Mouse (Mus musculus): ENCODE measurements around the gene Cfap57. TPM values are rescaled to one million over a fixed set of nuclear protein-coding genes. Genes with fewer than 3 reads are reported as not detected.

The Cfap57 gene
- polyA plus RNA-seq, 1 experiment, result 1.5 TPM

- DNase-seq (ENCODE audit: low read depth), result no peak
- TF ChIP-seq POLR2A (IDR thresholded peaks at IDR 0.05; ENCODE audit: borderline replicate concordance, extremely low read depth, insufficient read depth, insufficient read length, poor library complexity, severe bottlenecking) (no peak), CTCF (IDR thresholded peaks at IDR 0.05; ENCODE audit: borderline replicate concordance, extremely low read depth, insufficient read depth, insufficient read length) (no peak)
Measured at GRCm38 (mm10) chr4:118533605-118534004, 87.0 kb downstream of the Cfap57 start.

GRCm38 (mm10) chr4:118533156-118533555 lies 87.4 kb downstream of the Cfap57 start:
- no peak for DNase-seq (ENCODE audit: low read depth)
- TF ChIP-seq CTCF (IDR thresholded peaks at IDR 0.05; ENCODE audit: borderline replicate concordance, extremely low read depth, insufficient read depth, insufficient read length), result no peak
- TF ChIP-seq POLR2A (IDR thresholded peaks at IDR 0.05; ENCODE audit: borderline replicate concordance, extremely low read depth, insufficient read depth, insufficient read length, poor library complexity, severe bottlenecking), result no peak

- no peak for DNase-seq (ENCODE audit: low read depth)
- TF ChIP-seq POLR2A (IDR thresholded peaks at IDR 0.05; ENCODE audit: borderline replicate concordance, extremely low read depth, insufficient read depth, insufficient read length, poor library complexity, severe bottlenecking) (no peak), CTCF (IDR thresholded peaks at IDR 0.05; ENCODE audit: borderline replicate concordance, extremely low read depth, insufficient read depth, insufficient read length) (no peak)
Measured at GRCm38 (mm10) chr4:118532663-118533062, 87.9 kb downstream of the Cfap57 start.

- no peak for DNase-seq (ENCODE audit: low read depth)
- TF ChIP-seq CTCF (IDR thresholded peaks at IDR 0.05; ENCODE audit: borderline replicate concordance, extremely low read depth, insufficient read depth, insufficient read length) (no peak), POLR2A (IDR thresholded peaks at IDR 0.05; ENCODE audit: borderline replicate concordance, extremely low read depth, insufficient read depth, insufficient read length, poor library complexity, severe bottlenecking) (no peak)
Measured at GRCm38 (mm10) chr4:118527720-118528119, 92.9 kb downstream of the Cfap57 start.

- DNase-seq (ENCODE audit: low read depth), result no peak
- TF ChIP-seq POLR2A (IDR thresholded peaks at IDR 0.05; ENCODE audit: borderline replicate concordance, extremely low read depth, insufficient read depth, insufficient read length, poor library complexity, severe bottlenecking) (no peak), CTCF (IDR thresholded peaks at IDR 0.05; ENCODE audit: borderline replicate concordance, extremely low read depth, insufficient read depth, insufficient read length) (no peak)
Measured at GRCm38 (mm10) chr4:118527335-118527681, 93.3 kb downstream of the Cfap57 start.

GRCm38 (mm10) chr4:118526408-118527334 lies 93.9 kb downstream of the Cfap57 start, which contains the start of gene 2610528J11Rik:
Gene 2610528J11Rik (plus strand): TSS chr4:118526999.
- no peak for TF ChIP-seq CTCF (IDR thresholded peaks at IDR 0.05; ENCODE audit: borderline replicate concordance, extremely low read depth, insufficient read depth, insufficient read length)
- no peak for TF ChIP-seq POLR2A (IDR thresholded peaks at IDR 0.05; ENCODE audit: borderline replicate concordance, extremely low read depth, insufficient read depth, insufficient read length, poor library complexity, severe bottlenecking)
- no peak for DNase-seq (ENCODE audit: low read depth)

GRCm38 (mm10) chr4:118525779-118526178 lies 94.8 kb downstream of the Cfap57 start:
- TF ChIP-seq POLR2A (IDR thresholded peaks at IDR 0.05; ENCODE audit: borderline replicate concordance, extremely low read depth, insufficient read depth, insufficient read length, poor library complexity, severe bottlenecking) (no peak), CTCF (IDR thresholded peaks at IDR 0.05; ENCODE audit: borderline replicate concordance, extremely low read depth, insufficient read depth, insufficient read length) (no peak)
- DNase-seq (ENCODE audit: low read depth), result no peak

GRCm38 (mm10) chr4:118523976-118524375 lies 96.6 kb downstream of the Cfap57 start:
- TF ChIP-seq CTCF (IDR thresholded peaks at IDR 0.05; ENCODE audit: borderline replicate concordance, extremely low read depth, insufficient read depth, insufficient read length) (no peak), POLR2A (IDR thresholded peaks at IDR 0.05; ENCODE audit: borderline replicate concordance, extremely low read depth, insufficient read depth, insufficient read length, poor library complexity, severe bottlenecking) (no peak)
- DNase-seq (ENCODE audit: low read depth), result peak; percentile 60

GRCm38 (mm10) chr4:118522248-118522647 lies 98.3 kb downstream of the Cfap57 start:
- TF ChIP-seq POLR2A (IDR thresholded peaks at IDR 0.05; ENCODE audit: borderline replicate concordance, extremely low read depth, insufficient read depth, insufficient read length, poor library complexity, severe bottlenecking), result no peak
- TF ChIP-seq CTCF (IDR thresholded peaks at IDR 0.05; ENCODE audit: borderline replicate concordance, extremely low read depth, insufficient read depth, insufficient read length), result no peak
- DNase-seq (ENCODE audit: low read depth), result no peak

GRCm38 (mm10) chr4:118518208-118518607 lies 102.4 kb downstream of the Cfap57 start:
- no peak for DNase-seq (ENCODE audit: low read depth)

GRCm38 (mm10) chr4:118517497-118518146 lies 103.0 kb downstream of the Cfap57 start:
- DNase-seq (ENCODE audit: low read depth), result no peak
- no peak for TF ChIP-seq CTCF (IDR thresholded peaks at IDR 0.05; ENCODE audit: borderline replicate concordance, extremely low read depth, insufficient read depth, insufficient read length)
- TF ChIP-seq POLR2A (IDR thresholded peaks at IDR 0.05; ENCODE audit: borderline replicate concordance, extremely low read depth, insufficient read depth, insufficient read length, poor library complexity, severe bottlenecking), result no peak

More at GRCm38 (mm10) chr4:118518208-118518607, 102.4 kb downstream of the Cfap57 start:
- TF ChIP-seq POLR2A (IDR thresholded peaks at IDR 0.05; ENCODE audit: borderline replicate concordance, extremely low read depth, insufficient read depth, insufficient read length, poor library complexity, severe bottlenecking), result no peak
- TF ChIP-seq CTCF (IDR thresholded peaks at IDR 0.05; ENCODE audit: borderline replicate concordance, extremely low read depth, insufficient read depth, insufficient read length), result no peak

All from brain, embryonic 14.5 days (tissue).